ENCODE assay signal across 13 mouse cellular contexts in the genomic region with DNA sequence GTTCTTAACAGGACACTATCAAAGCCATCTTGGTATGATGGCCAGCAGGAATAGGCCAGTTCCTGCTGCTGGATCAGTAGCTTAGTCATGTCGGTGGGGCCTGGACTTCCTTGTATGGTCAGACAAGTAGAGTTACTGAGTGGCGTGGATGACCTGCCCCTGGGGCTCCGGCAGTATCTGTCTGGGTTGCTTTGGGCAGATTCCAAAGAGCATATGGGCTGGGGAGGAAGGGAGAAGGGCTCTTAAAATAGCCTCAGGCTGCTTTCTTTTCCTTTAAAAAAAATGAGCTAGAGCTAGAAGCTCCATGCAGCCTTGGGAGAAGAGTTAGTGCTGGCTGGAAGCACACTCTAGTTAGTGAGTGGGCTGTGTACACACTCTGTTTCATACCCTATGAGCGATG. TPM values are rescaled to one million over a fixed set of nuclear protein-coding genes. Genes with fewer than 3 reads are reported as not detected.
A peak's percentile ranks its signal among the peaks of the same experiment; 100 is the strongest.
DNase-seq lines count a peak whose midpoint lies in the region; ATAC-seq and TF ChIP-seq lines count a peak whose summit lies in the region.
"Had no signal": no experiment of that assay in that cellular context is flagged by ENCODE, and none has a peak within 500 bp of the region (broad histone marks: within the 10 kb centered on the region; RNA-seq: fewer than 3 reads in every experiment).

No protein-coding gene starts in this region.

- no peak overlapping the region for H3K9ac ChIP-seq in lung, embryonic 16.5 days (ENCODE audit: low read length)
- H3K9ac ChIP-seq: kidney, embryonic 15.5 days; neural tube, embryonic 15.5 days had no signal

- no peak overlapping the region for H3K4me3 ChIP-seq in lung, embryonic 16.5 days (ENCODE audit: low read length)
- no peak overlapping the region for H3K4me3 ChIP-seq in lung, adult 2 months (replicated peaks; ENCODE audit: extremely low read depth, low read depth, low read length)
- no peak overlapping the region for H3K4me3 ChIP-seq in cortical plate, adult 2 months (ENCODE audit: insufficient read depth, low read length)
- no peak overlapping the region for H3K4me3 ChIP-seq in gastrocnemius, adult 2 months
- H3K4me3 ChIP-seq: forebrain, embryonic 10.5 days; kidney, embryonic 15.5 days; neural tube, embryonic 15.5 days had no signal

- intact Hi-C loops in gastrocnemius, adult 2 months (cut with DNase I), result no loop called here

- 56% methylated on average over 4 of the region's 4 CpGs for WGBS in lung, embryonic 16.5 days
- 57% methylated on average over 4 of the region's 4 CpGs for WGBS in lung, adult 2 months

- no peak overlapping the region for H3K4me2 ChIP-seq in lung, embryonic 16.5 days (ENCODE audit: low read depth, low read length)
- H3K4me2 ChIP-seq: kidney, embryonic 15.5 days; neural tube, embryonic 15.5 days had no signal

- H3K27me3 ChIP-seq in lung, embryonic 16.5 days (ENCODE audit: control insufficient read depth, insufficient read depth, low read depth, low read length), result no peaks in the 10 kb centered on the region
- H3K27me3 ChIP-seq: kidney, embryonic 15.5 days; neural tube, embryonic 15.5 days had no signal

- TF ChIP-seq CTCF in lung, adult 2 months (IDR thresholded peaks at IDR 0.05; ENCODE audit: insufficient read depth, low read length), result no peak
- no peak for TF ChIP-seq CTCF in cortical plate, adult 2 months (IDR thresholded peaks at IDR 0.05; ENCODE audit: extremely low read depth, insufficient read depth, low read length)
- no peak for TF ChIP-seq CTCF in gastrocnemius, adult 2 months (IDR thresholded peaks at IDR 0.05)

- H3K4me1 ChIP-seq in lung, embryonic 16.5 days (replicated peaks; ENCODE audit: control insufficient read depth, insufficient read depth, low read length), result peaks cover 2% of the 10 kb centered on the region; the same call in 1 of the 2 replicates
- no peaks in the 10 kb centered on the region for H3K4me1 ChIP-seq in lung, adult 2 months (ENCODE audit: control insufficient read depth, insufficient read depth, low read length)
- peaks cover 7% of the 10 kb centered on the region for H3K4me1 ChIP-seq in cortical plate, adult 2 months (ENCODE audit: control insufficient read depth, insufficient read depth, low read length)
- H3K4me1 ChIP-seq: forebrain, embryonic 10.5 days; kidney, embryonic 15.5 days; neural tube, embryonic 15.5 days had no signal

- peak; percentile 89 for ATAC-seq in cerebellum, adult (ENCODE audit: insufficient number of reproducible peaks, low FRiP score, low TSS enrichment)
- ATAC-seq in lung, embryonic 16.5 days (ENCODE audit: low read depth), result 0 out of 2 replicates have a peak, but pooled peaks have one; percentile 38

- TF ChIP-seq POLR2A in lung, adult 2 months (IDR thresholded peaks at IDR 0.05; ENCODE audit: borderline replicate concordance, extremely low read depth, low read depth, low read length), result no peak
- TF ChIP-seq POLR2A in cortical plate, adult 2 months (IDR thresholded peaks at IDR 0.05; ENCODE audit: extremely low read depth, insufficient read depth, low read length), result no peak

- no peak overlapping the region for H3K27ac ChIP-seq in lung, embryonic 16.5 days (ENCODE audit: low read length)
- peak overlapping the region; percentile 60 for H3K27ac ChIP-seq in cortical plate, adult 2 months (ENCODE audit: insufficient read depth, low read length)
- no peak overlapping the region for H3K27ac ChIP-seq in gastrocnemius, adult 2 months
- H3K27ac ChIP-seq: forebrain, embryonic 10.5 days; kidney, embryonic 15.5 days; neural tube, embryonic 15.5 days had no signal

- no peaks in the 10 kb centered on the region for H3K9me3 ChIP-seq in lung, embryonic 16.5 days (ENCODE audit: control insufficient read depth, low read length)
- H3K9me3 ChIP-seq: forebrain, embryonic 10.5 days; kidney, embryonic 15.5 days; neural tube, embryonic 15.5 days had no signal

- H3K36me3 ChIP-seq in lung, embryonic 16.5 days (ENCODE audit: control insufficient read depth, insufficient read depth, low read length), result no peaks in the 10 kb centered on the region
- H3K36me3 ChIP-seq: forebrain, embryonic 10.5 days; kidney, embryonic 15.5 days; neural tube, embryonic 15.5 days had no signal

- DNase-seq in cerebellum, postnatal 4 days (ENCODE audit: low spot score in 2 of 2), result no peak
- DNase-seq in lung, adult 2 months, result no peak
- peak; percentile 38 for DNase-seq in right cerebral cortex, postnatal 25 days
- no peak for DNase-seq in gastrocnemius, adult 2 months
- DNase-seq in adrenal gland, postnatal 10 days, result no peak
- DNase-seq: liver; lung, postnatal 36 days had no signal

RNA-seq across cellular contexts. Expression of gene Pfkp, which starts 18.3 kb away (rescaled TPM):
- 29.5 and 34.6 TPM in 2 replicates for polyA plus RNA-seq in lung, embryonic 16.5 days (2015; fragmentation: Nextera tagmentation; extraction: Ambion mirVana)
- polyA plus RNA-seq in lung, adult 2 months (2012; rRNA removed), result 60.3 and 79.6 TPM in 2 replicates
- 225 and 240 TPM in 2 replicates for polyA plus RNA-seq in cortical plate, adult 2 months (2012; rRNA removed)
- 1 to 10 TPM; 4.0 to 5.8 TPM for total RNA-seq in gastrocnemius, adult 2 months (2021)
- 10 to 100 TPM; 46.2 to 49.2 TPM for total RNA-seq in adrenal gland, postnatal 10 days (2021)
